Mouse (Mus musculus): ENCODE measurements around the gene Serpina1f. TPM values are rescaled to one million over a fixed set of nuclear protein-coding genes. Genes with fewer than 3 reads are reported as not detected.
"Not testable (repeated sequence)": the region's sequence is repeated elsewhere in the genome, so short reads cannot be mapped to it uniquely, and the experiment has no call there.

The Serpina1f gene
- polyA plus RNA-seq, 1 experiment: not detected

GRCm38 (mm10) chr12:103662053-103662452 lies 33.3 kb downstream of the Serpina1f start:
- not testable (repeated sequence) for DNase-seq (ENCODE audit: low spot score)

- DNase-seq (ENCODE audit: low spot score): no peak
Measured at GRCm38 (mm10) chr12:103660076-103660475, 35.3 kb downstream of the Serpina1f start.

GRCm38 (mm10) chr12:103659171-103659570 lies 36.2 kb downstream of the Serpina1f start:
- no peak for DNase-seq (ENCODE audit: low spot score)

GRCm38 (mm10) chr12:103657991-103658390 lies 37.3 kb downstream of the Serpina1f start:
- DNase-seq (ENCODE audit: low spot score): no peak

GRCm38 (mm10) chr12:103656848-103657626 lies 38.3 kb downstream of the Serpina1f start, which contains the start of gene Serpina6:
Serpina6 (minus strand) TSS chr12:103657212.
- DNase-seq (ENCODE audit: low spot score): no peak

- no peak for DNase-seq (ENCODE audit: low spot score)
Measured at GRCm38 (mm10) chr12:103655123-103656044, 39.9 kb downstream of the Serpina1f start.

GRCm38 (mm10) chr12:103653836-103654235 lies 41.5 kb downstream of the Serpina1f start:
- no peak for DNase-seq (ENCODE audit: low spot score)

GRCm38 (mm10) chr12:103646314-103646713 lies 49.0 kb downstream of the Serpina1f start:
- DNase-seq (ENCODE audit: low spot score): no peak

- no peak for DNase-seq (ENCODE audit: low spot score)
Measured at GRCm38 (mm10) chr12:103644601-103645000, 50.7 kb downstream of the Serpina1f start.

- no peak for DNase-seq (ENCODE audit: low spot score)
Measured at GRCm38 (mm10) chr12:103643818-103644217, 51.5 kb downstream of the Serpina1f start.

GRCm38 (mm10) chr12:103643336-103643735 lies 52.0 kb downstream of the Serpina1f start:
- DNase-seq (ENCODE audit: low spot score): peak; percentile 72

Other genes with a start within 250 kb of the Serpina1f start
- 0.57 and 0.78 TPM in 2 replicates for gene Ifi27l2b, start 238.3 kb downstream of the Serpina1f start, polyA plus RNA-seq (2012; rRNA removed)
- gene Ppp4r4, start 163.2 kb downstream of the Serpina1f start, polyA plus RNA-seq (2012; rRNA removed): 2.9 and 3.8 TPM in 2 replicates
- not detected in 2 replicates for gene Serpina10, start 64.1 kb downstream of the Serpina1f start, polyA plus RNA-seq (2012; rRNA removed)
- not detected in 2 replicates for gene Serpina6, start 38.3 kb downstream of the Serpina1f start, polyA plus RNA-seq (2012; rRNA removed)
- gene Serpina16, start 19.4 kb downstream of the Serpina1f start, polyA plus RNA-seq (2012; rRNA removed): not detected in 2 replicates
- gene Serpina1d, start 78.1 kb upstream of the Serpina1f start, polyA plus RNA-seq (2012; rRNA removed): not detected in 2 replicates
- gene Serpina1b, start 134.8 kb upstream of the Serpina1f start, polyA plus RNA-seq (2012; rRNA removed): 0.18 TPM in 1 of 2 replicates, not detected in the other
- 0.28 TPM in 1 of 2 replicates, not detected in the other for gene Serpina1a, start 168.0 kb upstream of the Serpina1f start, polyA plus RNA-seq (2012; rRNA removed)
- gene Serpina1c, start 209.4 kb upstream of the Serpina1f start, polyA plus RNA-seq (2012; rRNA removed): 0.07 TPM in 1 of 2 replicates, not detected in the other

All from urinary bladder, adult 2 months (tissue).